Mouse (Mus musculus): ENCODE results near the gene Rassf10. TPM values are rescaled to one million over a fixed set of nuclear protein-coding genes. Genes with fewer than 3 reads are reported as not detected.

The Rassf10 gene
- polyA plus RNA-seq, 1 experiment from 2014 or later, result 1.1 TPM

GRCm38 (mm10) chr7:112946706-112947105 lies 7.1 kb upstream of the Rassf10 start:
- ATAC-seq (ENCODE audit: insufficient number of reproducible peaks, low FRiP score, low TSS enrichment, low read depth) (no peak), DNase-seq (ENCODE audit: low spot score) (no peak)
- Histone ChIP-seq H3K9me3 (ENCODE audit: control insufficient read depth, low read length) (no peaks in the 10 kb centered on the region), H3K27me3 (ENCODE audit: control insufficient read depth, insufficient read depth, low read length) (no peaks in the 10 kb centered on the region), H3K9ac (ENCODE audit: low read length) (no peak overlapping the region), H3K4me2 (ENCODE audit: low read depth, severe bottlenecking) (no peak overlapping the region), H3K36me3 (ENCODE audit: control insufficient read depth, insufficient read depth, low read length) (no peaks in the 10 kb centered on the region), H3K4me1 (ENCODE audit: control insufficient read depth, insufficient read depth, low read length) (no peaks in the 10 kb centered on the region), H3K4me3 (ENCODE audit: low read depth, low read length) (no peak overlapping the region), H3K27ac (replicated peaks; ENCODE audit: low read depth, low read length) (no peak overlapping the region)
- 58% methylated on average over 6 of the region's 6 CpGs for WGBS

- 1% methylated on average over 82 of the region's 82 CpGs for WGBS
- peak; percentile 58 for DNase-seq (ENCODE audit: low spot score)
- H3K4me3 ChIP-seq (ENCODE audit: low read depth, low read length), result peak overlapping the region; percentile 41
- H3K27me3 ChIP-seq (ENCODE audit: control insufficient read depth, insufficient read depth, low read length), result peaks cover 25% of the 10 kb centered on the region
- H3K27ac ChIP-seq (replicated peaks; ENCODE audit: low read depth, low read length), result no peak overlapping the region
- no peaks in the 10 kb centered on the region for H3K9me3 ChIP-seq (ENCODE audit: control insufficient read depth, low read length)
- peak overlapping the region; percentile 37 for H3K9ac ChIP-seq (ENCODE audit: low read length)
- peaks cover 11% of the 10 kb centered on the region for H3K4me1 ChIP-seq (ENCODE audit: control insufficient read depth, insufficient read depth, low read length)
- ATAC-seq (ENCODE audit: insufficient number of reproducible peaks, low FRiP score, low TSS enrichment, low read depth), result no peak
- peak overlapping the region; percentile 86 for H3K4me2 ChIP-seq (ENCODE audit: low read depth, severe bottlenecking)
- H3K36me3 ChIP-seq (ENCODE audit: control insufficient read depth, insufficient read depth, low read length), result no peaks in the 10 kb centered on the region
Observed at GRCm38 (mm10) chr7:112954351-112955102, 765 bp downstream of the Rassf10 start.

- H3K27me3 ChIP-seq (ENCODE audit: control insufficient read depth, insufficient read depth, low read length), result peaks cover 25% of the 10 kb centered on the region
- H3K4me1 ChIP-seq (ENCODE audit: control insufficient read depth, insufficient read depth, low read length), result peaks cover 11% of the 10 kb centered on the region
- peak overlapping the region; percentile 37; the same call in 1 of the 2 replicates for H3K9ac ChIP-seq (ENCODE audit: low read length)
- H3K4me3 ChIP-seq (ENCODE audit: low read depth, low read length), result peak overlapping the region; percentile 41
- peak overlapping the region; percentile 86 for H3K4me2 ChIP-seq (ENCODE audit: low read depth, severe bottlenecking)
- H3K27ac ChIP-seq (replicated peaks; ENCODE audit: low read depth, low read length), result no peak overlapping the region
- H3K36me3 ChIP-seq (ENCODE audit: control insufficient read depth, insufficient read depth, low read length), result no peaks in the 10 kb centered on the region
- H3K9me3 ChIP-seq (ENCODE audit: control insufficient read depth, low read length), result no peaks in the 10 kb centered on the region
- ATAC-seq (ENCODE audit: insufficient number of reproducible peaks, low FRiP score, low TSS enrichment, low read depth) (no peak), DNase-seq (ENCODE audit: low spot score) (peak; percentile 60)
- 3% methylated on average over 40 of the region's 40 CpGs for WGBS
Observed at GRCm38 (mm10) chr7:112955103-112955827, 1.5 kb downstream of the Rassf10 start.

- Histone ChIP-seq H3K27me3 (ENCODE audit: control insufficient read depth, insufficient read depth, low read length) (peaks cover 25% of the 10 kb centered on the region), H3K36me3 (ENCODE audit: control insufficient read depth, insufficient read depth, low read length) (no peaks in the 10 kb centered on the region), H3K9me3 (ENCODE audit: control insufficient read depth, low read length) (no peaks in the 10 kb centered on the region), H3K4me2 (ENCODE audit: low read depth, severe bottlenecking) (no peak overlapping the region), H3K4me3 (ENCODE audit: low read depth, low read length) (no peak overlapping the region; the same call in 1 of the 2 replicates), H3K4me1 (ENCODE audit: control insufficient read depth, insufficient read depth, low read length) (peaks cover 11% of the 10 kb centered on the region), H3K9ac (ENCODE audit: low read length) (no peak overlapping the region), H3K27ac (replicated peaks; ENCODE audit: low read depth, low read length) (no peak overlapping the region)
- ATAC-seq (ENCODE audit: insufficient number of reproducible peaks, low FRiP score, low TSS enrichment, low read depth), result no peak
- no peak for DNase-seq (ENCODE audit: low spot score)
- WGBS, result 33% methylated on average over 3 of the region's 3 CpGs
Observed at GRCm38 (mm10) chr7:112955955-112956354, 2.2 kb downstream of the Rassf10 start.

GRCm38 (mm10) chr7:112956961-112957360 lies 3.2 kb downstream of the Rassf10 start:
- DNase-seq (ENCODE audit: low spot score) (no peak), ATAC-seq (ENCODE audit: insufficient number of reproducible peaks, low FRiP score, low TSS enrichment, low read depth) (no peak)
- no peak overlapping the region for H3K4me3 ChIP-seq (ENCODE audit: low read depth, low read length)
- peaks cover 25% of the 10 kb centered on the region for H3K27me3 ChIP-seq (ENCODE audit: control insufficient read depth, insufficient read depth, low read length)
- no peak overlapping the region for H3K27ac ChIP-seq (replicated peaks; ENCODE audit: low read depth, low read length)
- H3K4me1 ChIP-seq (ENCODE audit: control insufficient read depth, insufficient read depth, low read length), result peaks cover 11% of the 10 kb centered on the region
- H3K36me3 ChIP-seq (ENCODE audit: control insufficient read depth, insufficient read depth, low read length), result no peaks in the 10 kb centered on the region
- H3K4me2 ChIP-seq (ENCODE audit: low read depth, severe bottlenecking), result no peak overlapping the region
- 77% methylated on average over 7 of the region's 7 CpGs for WGBS
- H3K9me3 ChIP-seq (ENCODE audit: control insufficient read depth, low read length), result no peaks in the 10 kb centered on the region
- no peak overlapping the region for H3K9ac ChIP-seq (ENCODE audit: low read length)

GRCm38 (mm10) chr7:112957630-112958029 lies 3.9 kb downstream of the Rassf10 start:
- WGBS, result 65% methylated on average over 6 of the region's 6 CpGs
- peaks cover 25% of the 10 kb centered on the region for H3K27me3 ChIP-seq (ENCODE audit: control insufficient read depth, insufficient read depth, low read length)
- no peak overlapping the region for H3K4me2 ChIP-seq (ENCODE audit: low read depth, severe bottlenecking)
- H3K9ac ChIP-seq (ENCODE audit: low read length), result no peak overlapping the region
- no peak for DNase-seq (ENCODE audit: low spot score)
- no peak for ATAC-seq (ENCODE audit: insufficient number of reproducible peaks, low FRiP score, low TSS enrichment, low read depth)
- H3K4me1 ChIP-seq (ENCODE audit: control insufficient read depth, insufficient read depth, low read length), result peaks cover 11% of the 10 kb centered on the region
- H3K4me3 ChIP-seq (ENCODE audit: low read depth, low read length), result no peak overlapping the region
- no peaks in the 10 kb centered on the region for H3K36me3 ChIP-seq (ENCODE audit: control insufficient read depth, insufficient read depth, low read length)
- H3K27ac ChIP-seq (replicated peaks; ENCODE audit: low read depth, low read length), result no peak overlapping the region
- H3K9me3 ChIP-seq (ENCODE audit: control insufficient read depth, low read length), result no peaks in the 10 kb centered on the region

- no peak for DNase-seq (ENCODE audit: low spot score)
- Histone ChIP-seq H3K27ac (replicated peaks; ENCODE audit: low read depth, low read length) (no peak overlapping the region), H3K4me3 (ENCODE audit: low read depth, low read length) (no peak overlapping the region), H3K4me1 (ENCODE audit: control insufficient read depth, insufficient read depth, low read length) (0 out of 2 replicates have a peak, but pooled peaks cover 3% of the 10 kb centered on the region), H3K4me2 (ENCODE audit: low read depth, severe bottlenecking) (no peak overlapping the region), H3K9ac (ENCODE audit: low read length) (no peak overlapping the region), H3K27me3 (ENCODE audit: control insufficient read depth, insufficient read depth, low read length) (no peaks in the 10 kb centered on the region), H3K36me3 (ENCODE audit: control insufficient read depth, insufficient read depth, low read length) (no peaks in the 10 kb centered on the region), H3K9me3 (ENCODE audit: control insufficient read depth, low read length) (no peaks in the 10 kb centered on the region)
- WGBS, result 49% methylated on average over 6 of the region's 6 CpGs
- ATAC-seq (ENCODE audit: insufficient number of reproducible peaks, low FRiP score, low TSS enrichment, low read depth), result no peak
Observed at GRCm38 (mm10) chr7:112966382-112966781, 12.6 kb downstream of the Rassf10 start.

- DNase-seq (ENCODE audit: low spot score) (no peak), ATAC-seq (ENCODE audit: insufficient number of reproducible peaks, low FRiP score, low TSS enrichment, low read depth) (no peak)
- no peak overlapping the region for H3K27ac ChIP-seq (replicated peaks; ENCODE audit: low read depth, low read length)
- H3K27me3 ChIP-seq (ENCODE audit: control insufficient read depth, insufficient read depth, low read length), result no peaks in the 10 kb centered on the region
- 17% methylated on average over 3 of the region's 3 CpGs for WGBS
- no peaks in the 10 kb centered on the region for H3K36me3 ChIP-seq (ENCODE audit: control insufficient read depth, insufficient read depth, low read length)
- H3K4me1 ChIP-seq (ENCODE audit: control insufficient read depth, insufficient read depth, low read length), result 0 out of 2 replicates have a peak, but pooled peaks cover 3% of the 10 kb centered on the region
- H3K9me3 ChIP-seq (ENCODE audit: control insufficient read depth, low read length), result no peaks in the 10 kb centered on the region
- no peak overlapping the region for H3K9ac ChIP-seq (ENCODE audit: low read length)
- no peak overlapping the region for H3K4me3 ChIP-seq (ENCODE audit: low read depth, low read length)
- H3K4me2 ChIP-seq (ENCODE audit: low read depth, severe bottlenecking), result no peak overlapping the region
Observed at GRCm38 (mm10) chr7:112966786-112967185, 13.0 kb downstream of the Rassf10 start.

Measured in limb, embryonic 11.5 days (tissue).